Mouse (Mus musculus) spleen, postnatal 4 days (tissue): ENCODE results near the gene Inhba.

Experiments
- DNase-seq, 2 experiments: peaks; one replicate each; pipeline ENCODE4 v3.0.0; 2022; ENCODE audit warnings: low spot score in 2 of 2

Inhba gene

GRCm38 (mm10) chr13:16023070-16024039 is 11.7 kb downstream of the Inhba start:
- DNase-seq, result no peak

GRCm38 (mm10) chr13:16030557-16031057 is 19.0 kb downstream of the Inhba start:
- no peak for DNase-seq

GRCm38 (mm10) chr13:16032425-16032824 is 20.8 kb downstream of the Inhba start:
- no peak for DNase-seq

GRCm38 (mm10) chr13:16032935-16033592 is 21.4 kb downstream of the Inhba start:
- DNase-seq, result no peak

- no peak for DNase-seq
Observed at GRCm38 (mm10) chr13:16069079-16069478, 57.4 kb downstream of the Inhba start.

- DNase-seq, result no peak
Observed at GRCm38 (mm10) chr13:16077276-16077675, 65.6 kb downstream of the Inhba start.

GRCm38 (mm10) chr13:16078216-16078731 is 66.6 kb downstream of the Inhba start:
- no peak for DNase-seq

- DNase-seq, result no peak
Observed at GRCm38 (mm10) chr13:16080205-16080604, 68.6 kb downstream of the Inhba start.
